Mouse (Mus musculus) olfactory bulb, adult 2 months (tissue): Measurements from ENCODE around the gene Acads.

Experiments
- CTCF ChIP-seq: fragments of 200-500 bp; IDR thresholded peaks from 2 replicates; pipeline ENCODE4 v1.5.1; 2012; ENCODE audit warnings: low read depth, mild to moderate bottlenecking, low read length, moderate library complexity; ENCODE audit not compliant: insufficient read depth
- POLR2A ChIP-seq: fragments of 200-500 bp; IDR thresholded peaks from 2 replicates; pipeline ENCODE4 v1.6.1; 2012; ENCODE audit warnings: mild to moderate bottlenecking, low read depth, low read length, moderate library complexity; ENCODE audit not compliant: insufficient read depth

GRCm38 (mm10) chr5:115076144-115076901, 42.8 kb downstream of the Acads start:
- no peak for TF ChIP-seq CTCF
- no peak for TF ChIP-seq POLR2A
